Mouse (Mus musculus) gastrocnemius, adult 2 months (tissue): Measurements from ENCODE around the gene Ube4a. TPM values are rescaled to one million over a fixed set of nuclear protein-coding genes. Genes with fewer than 3 reads are reported as not detected.

Experiments used
- DNase-seq: peaks from one replicate; pipeline ENCODE4 v3.0.0; 2022
- H3K27ac ChIP-seq: fragments of 200-600 bp; 2 replicates; pipeline ENCODE4 v1.8.1; 2022; ENCODE audit warnings: mild to moderate bottlenecking
- H3K4me3 ChIP-seq: fragments of 200-600 bp; 2 replicates; pipeline ENCODE4 v1.8.1; 2022; ENCODE audit warnings: mild to moderate bottlenecking, moderate library complexity
- CTCF ChIP-seq: fragments of 200-600 bp; IDR thresholded peaks from 2 replicates; pipeline ENCODE4 v1.8.1; 2022; ENCODE audit warnings: antibody characterized with exemption, mild to moderate bottlenecking, moderate library complexity
- intact Hi-C: fragments of 180-260 bp; cut with DNase I; formaldehyde crosslinking; loops from one replicate; pipeline ENCODE4 v1.15.1; 2025
- long read RNA-seq, 2 experiments: library from polyadenylated mRNA; stranded (forward); transcript quantifications; one replicate each; pipeline ENCODE4 v2.0.0; 2021
- total RNA-seq, 2 experiments: library from RNA; stranded (reverse); gene quantifications; 2 replicates each; pipeline ENCODE4 v1.2.3; 2021

The Ube4a gene
- total RNA-seq, result 10 to 100 TPM; 40.7 to 48.2 TPM
- long read RNA-seq, experiment 1, partial matches to known transcripts, result 0 of 4 reads
- long read RNA-seq, experiment 1, other reads (novel, unspliced or antisense), result 4 of 4 reads
- long read RNA-seq, experiment 2, partial matches to known transcripts, result 2 of 7 reads
- long read RNA-seq, experiment 2, other reads (novel, unspliced or antisense), result 5 of 7 reads

GRCm38 (mm10) chr9:44965126-44965832, at the start of gene Ube4a:
TSS of gene Ube4a (minus strand) at chr9:44965600.
- peak; percentile 99 for DNase-seq
- Histone ChIP-seq H3K27ac (peak within 1 kb of the TSS; percentile 98), H3K4me3 (peak within 1 kb of the TSS; percentile 86)
- no peak for TF ChIP-seq CTCF
- intact Hi-C loops, result loop anchor here (5.0 kb wide), 1 partner anchor 43 kb away; the partner anchor contains the start of gene Atp5l

- Histone ChIP-seq H3K4me3 (no peak overlapping the region), H3K27ac (no peak overlapping the region)
- TF ChIP-seq CTCF, result no peak
- DNase-seq, result no peak
- intact Hi-C loops, result no loop called here
Observed at GRCm38 (mm10) chr9:45014879-45015278, 49.5 kb upstream of the Ube4a start.

DNA sequence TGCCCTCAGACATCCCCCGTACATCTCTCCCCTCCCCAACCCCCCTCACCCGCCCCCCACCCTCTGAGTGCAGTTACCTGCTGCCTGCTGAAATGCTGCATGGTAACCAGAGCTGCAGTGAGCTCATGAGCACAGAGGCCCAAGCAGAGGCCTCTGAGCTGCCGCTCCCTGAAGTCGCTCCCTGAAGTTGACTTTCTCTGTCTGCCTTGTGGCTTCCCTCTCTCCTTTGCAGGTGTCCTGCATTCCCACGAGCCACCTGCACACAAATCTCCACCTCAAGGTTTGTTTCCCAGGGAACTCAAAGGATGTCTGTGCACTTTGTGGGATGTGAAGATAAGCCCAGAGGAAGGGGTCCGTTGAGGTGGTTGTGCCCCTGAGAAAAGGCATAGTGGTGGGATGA, 45.9 kb upstream of the Ube4a start:
- no peak overlapping the region for H3K4me3 ChIP-seq
- no peak for DNase-seq
- intact Hi-C loops, result no loop called here
- TF ChIP-seq CTCF, result no peak
- H3K27ac ChIP-seq, result no peak overlapping the region

DNA sequence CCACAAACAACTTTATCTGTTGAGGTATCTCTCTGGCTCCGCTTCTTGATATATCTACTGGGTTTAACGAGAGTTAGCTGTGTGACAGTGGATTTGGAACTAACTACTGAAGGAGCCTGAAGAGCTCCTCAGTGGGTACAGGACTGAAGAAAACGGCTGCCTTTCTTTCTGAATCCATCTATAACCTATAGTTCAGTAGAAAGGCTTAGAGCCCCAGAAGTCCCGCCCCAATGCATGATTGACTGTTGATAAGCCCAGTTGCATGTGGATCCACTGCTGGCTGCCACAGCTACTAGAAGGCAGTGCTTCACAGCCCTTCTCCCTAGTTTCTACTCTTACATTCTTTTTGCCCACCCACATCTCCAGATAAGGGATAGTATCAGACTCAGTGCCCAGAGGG, 45.1 kb upstream of the Ube4a start:
- no peak overlapping the region for H3K27ac ChIP-seq
- DNase-seq, result no peak
- intact Hi-C loops, result no loop called here

GRCm38 (mm10) chr9:45009180-45010078, 44.0 kb upstream of the Ube4a start, which contains the start of gene Cd3e:
TSS of gene Cd3e (minus strand) at chr9:45009627.
- DNase-seq, result no peak
- no peak within 1 kb of the TSS for H3K27ac ChIP-seq
- no peak within 1 kb of the TSS for H3K4me3 ChIP-seq
- intact Hi-C loops, result no loop called here
- TF ChIP-seq CTCF, result no peak

More for the DNA sequence above, 45.1 kb upstream of the Ube4a start:
- no peak overlapping the region for H3K4me3 ChIP-seq
- no peak for TF ChIP-seq CTCF

DNA sequence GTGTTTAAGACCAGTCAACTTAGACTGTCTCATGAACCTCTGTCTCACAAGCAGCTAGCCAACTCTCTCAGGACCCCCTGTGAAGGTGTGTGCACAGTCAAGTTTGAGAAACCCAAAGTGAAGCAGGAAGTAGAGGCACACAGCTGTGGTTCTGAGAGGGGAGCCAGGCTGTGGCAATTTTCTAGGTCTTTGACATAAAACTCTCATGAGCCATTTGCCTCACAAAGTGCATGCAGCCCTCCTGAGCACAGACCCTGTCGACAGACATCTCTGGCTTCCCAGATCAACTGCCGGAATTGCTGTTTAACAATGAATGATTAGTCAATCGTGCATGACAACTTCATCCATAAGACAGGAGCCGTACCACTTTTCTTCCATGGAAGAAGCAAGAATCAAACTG, 42.9 kb upstream of the Ube4a start:
- DNase-seq, result no peak
- intact Hi-C loops, result no loop called here
- no peak for TF ChIP-seq CTCF
- Histone ChIP-seq H3K27ac (no peak overlapping the region), H3K4me3 (no peak overlapping the region)

DNA sequence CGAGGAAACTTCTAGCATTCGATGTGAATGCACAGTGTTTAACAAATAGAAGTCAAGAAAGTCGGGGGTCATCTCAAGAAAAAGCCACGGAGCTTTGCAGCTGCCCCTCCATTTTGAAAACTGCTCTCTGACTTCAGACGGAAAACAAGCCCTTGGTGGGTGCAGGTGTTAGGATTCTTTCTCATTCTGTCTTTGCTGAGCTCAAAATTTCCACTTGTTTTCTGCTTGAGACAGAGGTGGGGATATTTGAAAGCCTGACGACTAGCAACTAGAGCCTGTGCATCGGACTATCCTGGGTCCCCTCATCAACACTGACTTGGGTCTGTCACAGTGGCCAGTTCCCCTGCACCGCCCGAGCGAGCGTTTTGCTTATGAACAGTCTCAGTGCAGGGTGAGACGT, 42.0 kb upstream of the Ube4a start:
- no peak overlapping the region for H3K27ac ChIP-seq
- no peak for DNase-seq
- intact Hi-C loops, result no loop called here
- no peak overlapping the region for H3K4me3 ChIP-seq
- no peak for TF ChIP-seq CTCF

- no peak overlapping the region for H3K4me3 ChIP-seq
- TF ChIP-seq CTCF, result no peak
- H3K27ac ChIP-seq, result no peak overlapping the region
- DNase-seq, result no peak
- intact Hi-C loops, result no loop called here
Observed at GRCm38 (mm10) chr9:45000249-45000648, 34.8 kb upstream of the Ube4a start.

GRCm38 (mm10) chr9:44999776-45000175, 34.4 kb upstream of the Ube4a start:
- TF ChIP-seq CTCF, result no peak
- 0 out of 2 replicates have a peak overlapping the region, but pooled peaks have one; percentile 11 for H3K4me3 ChIP-seq
- no peak for DNase-seq
- intact Hi-C loops, result no loop called here
- H3K27ac ChIP-seq, result peak overlapping the region; percentile 24; the same call in 1 of the 2 replicates

DNA sequence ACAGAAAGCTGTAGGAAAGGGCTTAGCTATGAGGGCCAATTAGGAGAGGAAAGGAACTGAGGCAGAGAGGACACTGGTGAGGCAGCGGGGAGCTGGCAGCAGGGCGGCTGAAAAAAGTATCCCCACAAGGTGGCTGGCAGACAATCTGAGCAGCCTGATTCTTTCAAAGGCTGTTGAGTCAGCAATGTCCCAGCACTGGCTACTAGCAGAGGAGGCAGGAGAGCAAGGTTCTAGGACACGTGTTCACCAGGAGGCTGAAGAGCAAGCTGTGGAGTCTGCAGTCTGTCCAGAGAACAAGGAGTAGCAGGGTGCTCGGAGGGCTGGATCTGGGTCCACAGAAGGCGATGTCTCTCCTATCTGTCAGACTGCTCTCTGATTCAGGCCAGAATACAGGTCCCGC, 33.8 kb upstream of the Ube4a start:
- peak; percentile 29; the same call in 1 of the 2 replicates for TF ChIP-seq CTCF
- Histone ChIP-seq H3K4me3 (no peak overlapping the region), H3K27ac (peak overlapping the region; percentile 24; the same call in 1 of the 2 replicates)
- peak; percentile 63 for DNase-seq
- intact Hi-C loops, result no loop called here

GRCm38 (mm10) chr9:44998138-44998537, 32.7 kb upstream of the Ube4a start:
- TF ChIP-seq CTCF, result no peak
- Histone ChIP-seq H3K27ac (no peak overlapping the region), H3K4me3 (no peak overlapping the region)
- intact Hi-C loops, result no loop called here
- DNase-seq, result no peak

DNA sequence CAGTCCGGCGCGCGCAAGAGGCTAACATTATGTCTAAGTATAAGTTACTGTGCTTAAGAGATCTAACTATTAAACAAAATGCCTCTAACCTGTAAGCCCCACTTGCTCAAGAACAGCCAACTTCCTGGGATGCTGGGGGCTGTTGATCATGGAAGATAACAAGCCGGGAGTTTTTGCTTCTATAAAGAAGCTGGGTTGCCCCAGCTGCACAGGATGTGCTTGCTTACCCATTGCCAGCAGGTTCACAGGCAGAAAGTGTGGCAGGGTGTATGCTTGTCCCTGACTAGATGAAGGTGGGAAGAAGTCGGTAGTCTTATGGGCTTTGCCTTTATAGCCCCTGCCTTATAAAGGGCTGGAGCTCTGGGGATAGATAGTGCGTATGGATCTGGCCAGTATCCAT, 31.2 kb upstream of the Ube4a start:
- Histone ChIP-seq H3K27ac (no peak overlapping the region), H3K4me3 (no peak overlapping the region)
- intact Hi-C loops, result no loop called here
- no peak for TF ChIP-seq CTCF
- no peak for DNase-seq

DNA sequence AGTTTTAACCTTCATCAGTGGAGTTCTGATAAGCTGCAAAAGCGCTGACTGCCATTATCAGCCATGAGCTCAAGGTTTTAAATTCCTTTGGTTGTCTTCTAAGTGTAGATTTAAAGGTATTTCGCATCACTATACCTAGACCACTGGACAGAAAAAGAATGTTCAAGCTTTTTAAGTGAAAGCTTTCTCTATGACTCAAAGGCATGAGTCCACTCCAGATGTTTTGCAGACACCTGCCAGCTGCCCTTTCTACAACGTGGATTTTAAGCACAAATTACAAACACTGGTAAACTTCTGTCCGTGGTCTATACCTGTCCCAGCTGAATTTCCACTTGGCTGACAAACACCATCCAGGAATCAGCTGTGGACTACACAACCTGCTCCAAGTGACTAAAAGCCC, 29.6 kb upstream of the Ube4a start:
- Histone ChIP-seq H3K27ac (no peak overlapping the region), H3K4me3 (no peak overlapping the region)
- no peak for DNase-seq
- no peak for TF ChIP-seq CTCF
- intact Hi-C loops, result no loop called here
